Mouse (Mus musculus) cortical plate, adult 2 months (tissue): Measurements from ENCODE around the gene Insl6.

Experiments
- CTCF ChIP-seq: fragments of 200-500 bp; IDR thresholded peaks from 2 replicates; pipeline ENCODE4 v1.5.1; 2011; ENCODE audit warnings: mild to moderate bottlenecking, control low read depth, low read length; ENCODE audit not compliant: insufficient read depth; ENCODE audit errors: extremely low read depth
- POLR2A ChIP-seq: fragments of 200-500 bp; IDR thresholded peaks from 2 replicates; pipeline ENCODE4 v1.6.1; 2011; ENCODE audit warnings: mild to moderate bottlenecking, low read length, control low read depth; ENCODE audit not compliant: insufficient read depth; ENCODE audit errors: extremely low read depth

- TF ChIP-seq POLR2A: no peak
- no peak for TF ChIP-seq CTCF
Observed at GRCm38 (mm10) chr19:29287863-29288262, 37.3 kb downstream of the Insl6 start.
